Mouse (Mus musculus): ENCODE measurements around the gene St3gal3. TPM values are rescaled to one million over a fixed set of nuclear protein-coding genes. Genes with fewer than 3 reads are reported as not detected.

The St3gal3 gene
- total and polyA plus RNA-seq, 2 experiments, result 27.9 to 44.9 TPM

GRCm38 (mm10) chr4:118147090-118147489 is 12.4 kb upstream of the St3gal3 start:
- H3K27me3 ChIP-seq (ENCODE audit: control insufficient read depth, insufficient read depth, low read length), result no peaks in the 10 kb centered on the region
- H3K4me3 ChIP-seq (ENCODE audit: insufficient read depth, low read depth, low read length), result no peak overlapping the region
- WGBS, result 92% methylated on average over 10 of the region's 10 CpGs
- no peaks in the 10 kb centered on the region for H3K79me2 ChIP-seq (ENCODE audit: control insufficient read depth, insufficient read depth, low read length)
- H3K27ac ChIP-seq (replicated peaks; ENCODE audit: insufficient read depth, low read depth, low read length), result no peak overlapping the region
- peaks cover 42% of the 10 kb centered on the region; the same call in 1 of the 2 replicates for H3K36me3 ChIP-seq (ENCODE audit: control insufficient read depth, insufficient read depth, low read length)
- H3K9ac ChIP-seq (ENCODE audit: low read depth, low read length), result no peak overlapping the region
- DNase-seq (ENCODE audit: extremely low read depth, low read depth, low spot score), result no peak
- TF ChIP-seq CTCF (IDR thresholded peaks at IDR 0.05; ENCODE audit: low read depth, low read length) (no peak), POLR2A (IDR thresholded peaks at IDR 0.05; ENCODE audit: extremely low read depth, insufficient read depth, low read length) (no peak)
- H3K4me1 ChIP-seq (ENCODE audit: control insufficient read depth, insufficient read depth, low read length), result peaks cover 16% of the 10 kb centered on the region

- no peaks in the 10 kb centered on the region for H3K27me3 ChIP-seq (ENCODE audit: control insufficient read depth, insufficient read depth, low read length)
- WGBS, result 87% methylated on average over 9 of the region's 9 CpGs
- no peaks in the 10 kb centered on the region for H3K79me2 ChIP-seq (ENCODE audit: control insufficient read depth, insufficient read depth, low read length)
- peak overlapping the region; percentile 30 for H3K27ac ChIP-seq (replicated peaks; ENCODE audit: insufficient read depth, low read depth, low read length)
- H3K4me1 ChIP-seq (ENCODE audit: control insufficient read depth, insufficient read depth, low read length), result peaks cover 19% of the 10 kb centered on the region
- peaks cover 38% of the 10 kb centered on the region; the same call in 1 of the 2 replicates for H3K36me3 ChIP-seq (ENCODE audit: control insufficient read depth, insufficient read depth, low read length)
- H3K9ac ChIP-seq (ENCODE audit: low read depth, low read length), result no peak overlapping the region
- no peak for TF ChIP-seq POLR2A (IDR thresholded peaks at IDR 0.05; ENCODE audit: extremely low read depth, insufficient read depth, low read length)
- TF ChIP-seq CTCF (IDR thresholded peaks at IDR 0.05; ENCODE audit: low read depth, low read length), result no peak
- DNase-seq (ENCODE audit: extremely low read depth, low read depth, low spot score), result peak; percentile 40
- H3K4me3 ChIP-seq (ENCODE audit: insufficient read depth, low read depth, low read length), result no peak overlapping the region
These were observed 9.6 kb upstream of the St3gal3 start for GRCm38 (mm10) chr4:118144324-118144723.

GRCm38 (mm10) chr4:118143679-118144078 is 9.0 kb upstream of the St3gal3 start:
- WGBS, result 22% methylated on average over 7 of the region's 7 CpGs
- peak; percentile 92 for DNase-seq (ENCODE audit: extremely low read depth, low read depth, low spot score)
- no peak overlapping the region for H3K9ac ChIP-seq (ENCODE audit: low read depth, low read length)
- H3K4me1 ChIP-seq (ENCODE audit: control insufficient read depth, insufficient read depth, low read length), result peaks cover 22% of the 10 kb centered on the region
- H3K27ac ChIP-seq (replicated peaks; ENCODE audit: insufficient read depth, low read depth, low read length), result peak overlapping the region; percentile 35
- no peak for TF ChIP-seq CTCF (IDR thresholded peaks at IDR 0.05; ENCODE audit: low read depth, low read length)
- no peak overlapping the region for H3K4me3 ChIP-seq (ENCODE audit: insufficient read depth, low read depth, low read length)
- peaks cover 35% of the 10 kb centered on the region; the same call in 1 of the 2 replicates for H3K36me3 ChIP-seq (ENCODE audit: control insufficient read depth, insufficient read depth, low read length)
- no peaks in the 10 kb centered on the region for H3K27me3 ChIP-seq (ENCODE audit: control insufficient read depth, insufficient read depth, low read length)
- no peaks in the 10 kb centered on the region for H3K79me2 ChIP-seq (ENCODE audit: control insufficient read depth, insufficient read depth, low read length)

GRCm38 (mm10) chr4:118141511-118141910 is 6.8 kb upstream of the St3gal3 start:
- peaks cover 20% of the 10 kb centered on the region; the same call in 1 of the 2 replicates for H3K36me3 ChIP-seq (ENCODE audit: control insufficient read depth, insufficient read depth, low read length)
- no peaks in the 10 kb centered on the region for H3K79me2 ChIP-seq (ENCODE audit: control insufficient read depth, insufficient read depth, low read length)
- peak; percentile 77 for DNase-seq (ENCODE audit: extremely low read depth, low read depth, low spot score)
- TF ChIP-seq POLR2A (IDR thresholded peaks at IDR 0.05; ENCODE audit: extremely low read depth, insufficient read depth, low read length) (no peak), CTCF (IDR thresholded peaks at IDR 0.05; ENCODE audit: low read depth, low read length) (no peak)
- H3K27ac ChIP-seq (replicated peaks; ENCODE audit: insufficient read depth, low read depth, low read length), result no peak overlapping the region
- no peaks in the 10 kb centered on the region for H3K27me3 ChIP-seq (ENCODE audit: control insufficient read depth, insufficient read depth, low read length)
- H3K9ac ChIP-seq (ENCODE audit: low read depth, low read length), result no peak overlapping the region
- peaks cover 34% of the 10 kb centered on the region for H3K4me1 ChIP-seq (ENCODE audit: control insufficient read depth, insufficient read depth, low read length)
- 40% methylated on average over 5 of the region's 5 CpGs for WGBS
- no peak overlapping the region for H3K4me3 ChIP-seq (ENCODE audit: insufficient read depth, low read depth, low read length)

GRCm38 (mm10) chr4:118138891-118139290 is 4.2 kb upstream of the St3gal3 start:
- Histone ChIP-seq H3K4me1 (ENCODE audit: control insufficient read depth, insufficient read depth, low read length) (peaks cover 20% of the 10 kb centered on the region), H3K27me3 (ENCODE audit: control insufficient read depth, insufficient read depth, low read length) (no peaks in the 10 kb centered on the region), H3K36me3 (ENCODE audit: control insufficient read depth, insufficient read depth, low read length) (0 out of 2 replicates have a peak, but pooled peaks cover 7% of the 10 kb centered on the region), H3K9ac (ENCODE audit: low read depth, low read length) (peak overlapping the region; percentile 28; the same call in 1 of the 2 replicates), H3K4me3 (ENCODE audit: insufficient read depth, low read depth, low read length) (no peak overlapping the region), H3K27ac (replicated peaks; ENCODE audit: insufficient read depth, low read depth, low read length) (peak overlapping the region; percentile 87), H3K79me2 (ENCODE audit: control insufficient read depth, insufficient read depth, low read length) (peaks cover 6% of the 10 kb centered on the region)
- 5% methylated on average over 5 of the region's 5 CpGs for WGBS
- peak; percentile 94 for DNase-seq (ENCODE audit: extremely low read depth, low read depth, low spot score)
- no peak; the same call in 1 of the 2 replicates for TF ChIP-seq CTCF (IDR thresholded peaks at IDR 0.05; ENCODE audit: low read depth, low read length)
- no peak for TF ChIP-seq POLR2A (IDR thresholded peaks at IDR 0.05; ENCODE audit: extremely low read depth, insufficient read depth, low read length)

- WGBS, result 31% methylated on average over 16 of the region's 16 CpGs
- Histone ChIP-seq H3K9ac (ENCODE audit: low read depth, low read length) (peak overlapping the region; percentile 38), H3K36me3 (ENCODE audit: control insufficient read depth, insufficient read depth, low read length) (0 out of 2 replicates have a peak, but pooled peaks cover 4% of the 10 kb centered on the region), H3K4me1 (ENCODE audit: control insufficient read depth, insufficient read depth, low read length) (peaks cover 22% of the 10 kb centered on the region), H3K27ac (replicated peaks; ENCODE audit: insufficient read depth, low read depth, low read length) (peak overlapping the region; percentile 87), H3K27me3 (ENCODE audit: control insufficient read depth, insufficient read depth, low read length) (no peaks in the 10 kb centered on the region), H3K79me2 (ENCODE audit: control insufficient read depth, insufficient read depth, low read length) (peaks cover 6% of the 10 kb centered on the region), H3K4me3 (ENCODE audit: insufficient read depth, low read depth, low read length) (no peak overlapping the region; the same call in 1 of the 2 replicates)
- TF ChIP-seq CTCF (IDR thresholded peaks at IDR 0.05; ENCODE audit: low read depth, low read length) (no peak), POLR2A (IDR thresholded peaks at IDR 0.05; ENCODE audit: extremely low read depth, insufficient read depth, low read length) (no peak)
- DNase-seq (ENCODE audit: extremely low read depth, low read depth, low spot score), result peak; percentile 86
These were observed 3.1 kb upstream of the St3gal3 start for GRCm38 (mm10) chr4:118137857-118138256.

All from liver, adult 2 months (tissue).